Mouse (Mus musculus) gastrocnemius, postnatal 14 days (tissue): ENCODE results near the gene Ackr3. TPM values are rescaled to one million over a fixed set of nuclear protein-coding genes. Genes with fewer than 3 reads are reported as not detected.
A peak's percentile ranks its signal among the peaks of the same experiment; 100 is the strongest.

Experiments
- DNase-seq: peaks from one replicate; pipeline ENCODE4 v3.0.0; 2021; ENCODE audit warnings: mixed read lengths
- intact Hi-C: fragments of 180-260 bp; cut with DNase I; formaldehyde crosslinking; loops from one replicate; pipeline ENCODE4 v1.15.1; 2025; ENCODE audit warnings: low total_unique reads
- total RNA-seq, 2 experiments: library from RNA; stranded (reverse); gene quantifications; 2 replicates each; pipeline ENCODE4 v1.2.3; 2021

Gene Ackr3
- total RNA-seq, 2 experiments from 2014 or later = 14.1 to 16.2 TPM

DNA sequence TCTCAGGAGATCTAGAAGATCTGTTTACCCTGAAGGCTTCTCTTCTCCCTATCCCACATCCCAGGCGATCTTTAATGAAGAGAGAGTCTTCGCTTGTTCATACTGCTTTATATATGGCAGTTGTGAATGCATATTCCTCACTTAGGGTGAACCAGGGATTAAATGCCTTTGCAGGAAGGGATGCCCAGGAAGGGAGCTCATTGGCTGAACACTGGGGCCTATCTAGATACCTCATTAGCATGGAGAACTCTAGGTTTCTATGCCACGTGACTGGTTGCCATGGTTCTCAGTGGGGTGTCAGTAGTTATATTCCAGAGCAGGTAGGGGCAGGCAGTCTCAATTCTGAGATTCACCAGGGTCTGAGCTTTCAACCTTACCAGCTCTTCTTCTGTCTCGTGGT, 17.1 kb downstream of the Ackr3 start:
- DNase-seq = no peak
- intact Hi-C loops = no loop called here

- no peak for DNase-seq
- intact Hi-C loops = no loop called here
These were observed 18.1 kb downstream of the Ackr3 start for GRCm38 (mm10) chr1:90221811-90222361.

GRCm38 (mm10) chr1:90222427-90222901, 18.7 kb downstream of the Ackr3 start:
- no peak for DNase-seq
- intact Hi-C loops = no loop called here

GRCm38 (mm10) chr1:90223006-90223405, 19.2 kb downstream of the Ackr3 start:
- no peak for DNase-seq
- intact Hi-C loops = no loop called here

DNA sequence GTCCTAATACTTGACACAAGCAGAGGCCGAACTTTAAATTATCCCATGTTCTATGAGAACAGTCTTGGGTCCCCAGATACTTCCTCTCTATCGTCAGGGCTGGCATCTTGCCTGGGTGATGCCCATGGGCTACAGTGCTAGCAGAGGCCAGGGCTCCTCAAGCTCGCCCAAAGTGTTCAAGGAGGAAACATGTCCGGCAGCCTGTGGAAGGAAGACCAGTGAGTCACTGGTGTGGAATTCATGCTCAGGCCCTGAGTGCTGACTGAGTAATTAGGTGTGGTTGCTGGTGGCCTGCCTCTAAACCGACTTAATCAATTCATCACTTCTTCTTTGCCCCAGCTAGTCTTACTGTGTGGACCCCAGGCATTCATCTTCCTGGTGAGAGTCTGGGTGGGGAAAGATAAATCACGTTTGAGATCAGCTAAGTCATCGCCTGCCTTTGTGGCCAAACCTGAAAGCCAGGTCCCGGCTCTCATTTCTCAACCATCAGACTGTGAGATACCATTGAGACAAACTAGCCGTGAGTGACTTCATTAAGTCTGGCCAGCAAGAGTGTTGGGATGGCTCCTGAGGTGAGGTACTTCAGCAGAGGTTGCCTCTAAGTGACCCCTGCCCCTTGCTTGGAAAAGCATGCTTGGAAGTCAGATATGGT, 21.9 kb downstream of the Ackr3 start:
- intact Hi-C loops = no loop called here
- peak; percentile 57 for DNase-seq

DNA sequence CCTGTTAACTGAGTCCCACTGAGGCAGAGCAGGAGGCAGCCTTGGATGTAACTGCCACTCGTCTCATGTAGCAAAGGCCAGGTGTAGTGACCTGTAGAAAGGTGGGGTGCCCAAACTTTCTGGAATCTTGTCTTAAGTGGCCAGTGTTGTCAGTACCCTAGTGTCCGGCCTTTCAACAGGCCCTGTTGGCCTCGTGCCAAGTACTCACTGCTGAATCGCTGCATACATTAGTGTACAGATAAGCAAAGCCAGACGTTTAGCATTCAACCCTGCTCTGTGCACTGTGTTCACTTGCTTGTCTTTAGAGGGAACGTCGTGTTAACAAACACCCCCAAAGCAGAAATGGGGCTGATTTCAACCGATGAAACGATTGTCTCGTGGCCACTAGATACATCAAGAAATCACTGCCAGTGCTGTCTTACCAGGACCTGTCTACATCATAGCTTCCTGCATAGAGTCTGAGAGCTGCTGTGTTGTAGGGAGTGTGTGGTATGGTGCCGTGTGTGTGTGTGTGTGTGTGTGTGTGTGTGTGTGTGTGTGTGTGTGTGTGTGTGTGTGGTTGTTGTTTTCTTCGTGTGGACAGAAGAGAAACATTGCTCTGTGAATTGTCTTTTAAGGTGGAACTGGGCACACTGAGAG, 24.0 kb downstream of the Ackr3 start:
- intact Hi-C loops = no loop called here
- DNase-seq = no peak

DNA sequence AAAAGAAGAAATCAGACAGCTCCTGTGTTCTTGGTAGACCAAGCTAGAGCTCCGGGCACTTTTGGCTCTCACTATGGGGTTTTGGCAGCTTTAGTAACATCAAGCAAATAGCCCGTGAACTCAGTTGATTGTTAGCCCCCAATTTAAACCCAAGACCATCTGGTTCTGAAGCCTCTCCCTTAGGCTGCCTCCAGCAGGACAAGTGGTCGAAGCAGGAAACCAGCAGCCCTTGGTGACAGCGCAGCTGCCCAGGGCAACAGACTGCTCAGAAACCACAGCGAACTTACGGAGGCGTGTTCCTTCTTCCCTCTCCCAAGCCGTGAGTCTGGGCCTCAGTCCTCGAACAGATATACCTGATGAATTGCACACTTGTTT, 24.5 kb downstream of the Ackr3 start:
- intact Hi-C loops = no loop called here
- no peak for DNase-seq

DNA sequence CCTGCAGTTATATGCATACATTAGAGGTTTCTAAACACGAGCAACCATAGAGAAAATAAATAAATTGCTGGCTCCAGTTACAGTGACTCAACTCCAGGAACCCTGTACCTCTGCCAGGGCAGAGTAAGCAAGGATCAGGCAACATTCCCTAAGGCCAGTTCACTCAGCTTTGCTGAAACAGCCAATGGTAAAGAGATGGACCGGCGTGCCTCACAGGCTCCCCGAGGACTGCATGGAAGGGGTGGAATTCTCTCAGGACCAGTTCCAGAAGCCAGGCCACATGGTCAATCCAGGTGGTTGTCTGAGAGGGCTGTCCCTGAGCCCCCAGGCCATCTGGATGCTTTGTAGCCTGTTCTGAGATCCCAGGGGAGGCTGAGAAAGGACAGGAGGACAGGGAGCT, 26.8 kb downstream of the Ackr3 start:
- DNase-seq = no peak
- intact Hi-C loops = no loop called here

GRCm38 (mm10) chr1:90231591-90232490, 28.1 kb downstream of the Ackr3 start:
- no peak for DNase-seq
- intact Hi-C loops = no loop called here

- intact Hi-C loops = no loop called here
These were observed 28.7 kb downstream of the Ackr3 start for GRCm38 (mm10) chr1:90232491-90232885.

DNA sequence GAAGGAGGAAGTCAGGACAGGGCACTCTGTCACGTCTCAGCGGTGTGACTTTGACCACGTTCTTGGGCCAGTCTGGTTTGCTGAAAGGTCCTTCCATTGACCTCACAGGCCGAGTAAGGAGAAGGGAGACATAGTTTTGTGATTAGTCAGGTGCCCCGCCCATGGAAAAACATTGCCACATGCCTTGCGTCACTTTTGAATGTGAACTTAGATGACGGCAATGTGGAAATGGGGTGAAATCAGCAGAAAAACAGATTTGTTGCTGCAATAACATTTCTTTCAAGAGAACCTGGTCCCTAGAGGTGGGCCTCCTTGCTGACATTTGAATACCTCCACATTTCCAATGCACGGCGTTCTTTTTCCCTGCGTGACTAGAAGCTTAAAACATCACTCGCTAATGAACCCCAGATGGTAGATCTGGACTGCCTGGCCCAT, 30.9 kb downstream of the Ackr3 start:
- intact Hi-C loops = no loop called here
- DNase-seq = no peak

More at GRCm38 (mm10) chr1:90232491-90232885, 28.7 kb downstream of the Ackr3 start:
- DNase-seq = peak; percentile 34

DNA sequence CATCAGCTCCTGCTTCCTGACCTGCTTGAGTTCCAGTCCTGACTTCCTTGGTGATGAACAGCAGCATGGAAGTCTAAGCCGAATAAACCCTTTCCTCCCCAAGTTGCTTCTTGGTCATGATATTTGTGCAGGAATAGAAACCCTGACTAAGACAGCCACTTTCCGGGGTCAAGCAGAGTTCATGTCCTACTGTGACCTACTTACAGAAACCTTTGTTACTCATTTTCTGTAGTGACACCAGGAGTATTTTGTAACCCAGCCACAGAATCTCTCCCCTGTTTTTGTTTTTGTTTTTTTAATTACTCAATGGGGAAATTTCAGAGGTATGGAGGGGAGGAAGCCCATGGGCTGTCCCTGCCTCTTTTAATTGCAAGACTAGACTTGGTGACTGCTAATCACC, 32.9 kb downstream of the Ackr3 start:
- intact Hi-C loops = no loop called here

GRCm38 (mm10) chr1:90238095-90238888, 34.5 kb downstream of the Ackr3 start:
- DNase-seq = no peak
- intact Hi-C loops = no loop called here

More for the DNA sequence above, 32.9 kb downstream of the Ackr3 start:
- no peak for DNase-seq

- no peak for DNase-seq
- intact Hi-C loops = loop anchor here (10.0 kb wide), 1 partner anchor 175 kb away; no protein-coding TSS in a partner anchor
These were observed 35.8 kb downstream of the Ackr3 start for GRCm38 (mm10) chr1:90239336-90240225.

- intact Hi-C loops = loop anchor here (10.0 kb wide), 1 partner anchor 175 kb away; no protein-coding TSS in a partner anchor
- no peak for DNase-seq
These were observed 36.5 kb downstream of the Ackr3 start for GRCm38 (mm10) chr1:90240287-90240686.

- intact Hi-C loops = loop anchor here (10.0 kb wide), 1 partner anchor 178 kb away; no protein-coding TSS in a partner anchor
- DNase-seq = no peak
These were observed 38.7 kb downstream of the Ackr3 start for GRCm38 (mm10) chr1:90242444-90242989.

GRCm38 (mm10) chr1:90244537-90244936, 40.8 kb downstream of the Ackr3 start:
- DNase-seq = no peak
- intact Hi-C loops = loop anchor here (10.0 kb wide), 1 partner anchor 180 kb away; no protein-coding TSS in a partner anchor

GRCm38 (mm10) chr1:90245533-90245932, 41.8 kb downstream of the Ackr3 start:
- no peak for DNase-seq
- intact Hi-C loops = loop anchor here (10.0 kb wide), 1 partner anchor 181 kb away; no protein-coding TSS in a partner anchor
